Mouse (Mus musculus): ENCODE results near the gene Wdr1. TPM values are rescaled to one million over a fixed set of nuclear protein-coding genes. Genes with fewer than 3 reads are reported as not detected.

The Wdr1 gene
- polyA plus RNA-seq, 1 experiment from 2014 or later = 256 TPM

GRCm38 (mm10) chr5:38552615-38553014, 10.4 kb downstream of the Wdr1 start:
- Histone ChIP-seq H3K4me3 (ENCODE audit: low read length) (no peak overlapping the region), H3K4me1 (ENCODE audit: control insufficient read depth, insufficient read depth, low read length) (peaks cover 82% of the 10 kb centered on the region), H3K36me3 (ENCODE audit: control insufficient read depth, insufficient read depth) (peaks cover 49% of the 10 kb centered on the region), H3K4me2 (ENCODE audit: low read depth, low read length) (no peak overlapping the region; the same call in 1 of the 2 replicates), H3K27ac (ENCODE audit: low read length) (peak overlapping the region; percentile 97), H3K9ac (ENCODE audit: low read length) (no peak overlapping the region), H3K27me3 (ENCODE audit: control insufficient read depth, insufficient read depth, low read length) (no peaks in the 10 kb centered on the region), H3K9me3 (replicated peaks; ENCODE audit: control insufficient read depth, low read length) (no peaks in the 10 kb centered on the region)
- 73% methylated on average over 3 of the region's 3 CpGs for WGBS
- no peak for ATAC-seq (replicated peaks; ENCODE audit: extremely low read depth, insufficient read depth, low FRiP score)

DNA sequence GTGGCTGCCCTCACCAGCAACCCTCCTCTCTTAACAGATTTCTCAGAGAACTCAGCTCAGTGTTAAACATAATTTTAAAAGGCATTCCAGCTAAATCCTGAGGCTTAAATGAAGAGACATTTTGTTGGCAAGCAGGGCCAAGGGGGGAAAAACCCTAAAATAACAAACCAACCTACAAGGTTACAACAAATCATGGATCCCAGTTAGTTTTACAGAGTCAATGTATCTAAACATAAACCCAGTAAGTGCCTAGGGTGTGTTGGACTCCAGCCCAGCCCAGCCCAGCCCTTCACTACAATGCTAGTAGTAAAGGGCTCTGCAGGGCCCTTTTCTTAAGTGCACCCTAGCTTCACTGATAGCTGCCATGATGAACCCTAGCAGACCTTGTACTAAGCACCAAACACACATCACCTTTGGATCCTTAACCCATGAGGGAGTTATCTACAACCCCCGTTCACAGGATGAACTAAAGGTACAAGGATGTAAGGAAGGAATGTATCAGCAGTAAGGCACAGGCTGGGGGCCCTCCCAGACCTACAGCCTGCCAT, 12.7 kb downstream of the Wdr1 start:
- ATAC-seq (replicated peaks; ENCODE audit: extremely low read depth, insufficient read depth, low FRiP score) = peak; percentile 30; the same call in 1 of the 2 replicates
- H3K9me3 ChIP-seq (replicated peaks; ENCODE audit: control insufficient read depth, low read length) = no peaks in the 10 kb centered on the region
- H3K36me3 ChIP-seq (ENCODE audit: control insufficient read depth, insufficient read depth) = peaks cover 57% of the 10 kb centered on the region

GRCm38 (mm10) chr5:38549461-38549909, 13.5 kb downstream of the Wdr1 start:
- no peaks in the 10 kb centered on the region for H3K9me3 ChIP-seq (replicated peaks; ENCODE audit: control insufficient read depth, low read length)
- peak overlapping the region; percentile 62 for H3K9ac ChIP-seq (ENCODE audit: low read length)
- H3K36me3 ChIP-seq (ENCODE audit: control insufficient read depth, insufficient read depth) = peaks cover 61% of the 10 kb centered on the region
- H3K27ac ChIP-seq (ENCODE audit: low read length) = peak overlapping the region; percentile 97
- peak overlapping the region; percentile 36 for H3K4me2 ChIP-seq (ENCODE audit: low read depth, low read length)
- 12% methylated on average over 3 of the region's 3 CpGs for WGBS
- H3K4me1 ChIP-seq (ENCODE audit: control insufficient read depth, insufficient read depth, low read length) = peaks cover 87% of the 10 kb centered on the region
- H3K4me3 ChIP-seq (ENCODE audit: low read length) = peak overlapping the region; percentile 1; the same call in 1 of the 2 replicates
- peak; percentile 59 for ATAC-seq (replicated peaks; ENCODE audit: extremely low read depth, insufficient read depth, low FRiP score)
- H3K27me3 ChIP-seq (ENCODE audit: control insufficient read depth, insufficient read depth, low read length) = no peaks in the 10 kb centered on the region

More for the DNA sequence above, 12.7 kb downstream of the Wdr1 start:
- Histone ChIP-seq H3K9ac (ENCODE audit: low read length) (peak overlapping the region; percentile 62), H3K27ac (ENCODE audit: low read length) (peak overlapping the region; percentile 97), H3K4me1 (ENCODE audit: control insufficient read depth, insufficient read depth, low read length) (peaks cover 86% of the 10 kb centered on the region), H3K4me2 (ENCODE audit: low read depth, low read length) (peak overlapping the region; percentile 36), H3K4me3 (ENCODE audit: low read length) (no peak overlapping the region), H3K27me3 (ENCODE audit: control insufficient read depth, insufficient read depth, low read length) (no peaks in the 10 kb centered on the region)
- WGBS = 28% methylated on average over 1 of the region's 1 CpGs

- H3K4me1 ChIP-seq (ENCODE audit: control insufficient read depth, insufficient read depth, low read length) = peaks cover 79% of the 10 kb centered on the region
- peak overlapping the region; percentile 97 for H3K27ac ChIP-seq (ENCODE audit: low read length)
- ATAC-seq (replicated peaks; ENCODE audit: extremely low read depth, insufficient read depth, low FRiP score) = peak; percentile 63
- peak overlapping the region; percentile 21; the same call in 1 of the 2 replicates for H3K4me2 ChIP-seq (ENCODE audit: low read depth, low read length)
- no peak overlapping the region for H3K4me3 ChIP-seq (ENCODE audit: low read length)
- 0 out of 2 replicates have a peak overlapping the region, but pooled peaks have one; percentile 25 for H3K9ac ChIP-seq (ENCODE audit: low read length)
- H3K27me3 ChIP-seq (ENCODE audit: control insufficient read depth, insufficient read depth, low read length) = no peaks in the 10 kb centered on the region
- WGBS = 22% methylated on average over 6 of the region's 6 CpGs
- peaks cover 75% of the 10 kb centered on the region for H3K36me3 ChIP-seq (ENCODE audit: control insufficient read depth, insufficient read depth)
- H3K9me3 ChIP-seq (replicated peaks; ENCODE audit: control insufficient read depth, low read length) = no peaks in the 10 kb centered on the region
Measured at GRCm38 (mm10) chr5:38547375-38547774, 15.6 kb downstream of the Wdr1 start.

DNA sequence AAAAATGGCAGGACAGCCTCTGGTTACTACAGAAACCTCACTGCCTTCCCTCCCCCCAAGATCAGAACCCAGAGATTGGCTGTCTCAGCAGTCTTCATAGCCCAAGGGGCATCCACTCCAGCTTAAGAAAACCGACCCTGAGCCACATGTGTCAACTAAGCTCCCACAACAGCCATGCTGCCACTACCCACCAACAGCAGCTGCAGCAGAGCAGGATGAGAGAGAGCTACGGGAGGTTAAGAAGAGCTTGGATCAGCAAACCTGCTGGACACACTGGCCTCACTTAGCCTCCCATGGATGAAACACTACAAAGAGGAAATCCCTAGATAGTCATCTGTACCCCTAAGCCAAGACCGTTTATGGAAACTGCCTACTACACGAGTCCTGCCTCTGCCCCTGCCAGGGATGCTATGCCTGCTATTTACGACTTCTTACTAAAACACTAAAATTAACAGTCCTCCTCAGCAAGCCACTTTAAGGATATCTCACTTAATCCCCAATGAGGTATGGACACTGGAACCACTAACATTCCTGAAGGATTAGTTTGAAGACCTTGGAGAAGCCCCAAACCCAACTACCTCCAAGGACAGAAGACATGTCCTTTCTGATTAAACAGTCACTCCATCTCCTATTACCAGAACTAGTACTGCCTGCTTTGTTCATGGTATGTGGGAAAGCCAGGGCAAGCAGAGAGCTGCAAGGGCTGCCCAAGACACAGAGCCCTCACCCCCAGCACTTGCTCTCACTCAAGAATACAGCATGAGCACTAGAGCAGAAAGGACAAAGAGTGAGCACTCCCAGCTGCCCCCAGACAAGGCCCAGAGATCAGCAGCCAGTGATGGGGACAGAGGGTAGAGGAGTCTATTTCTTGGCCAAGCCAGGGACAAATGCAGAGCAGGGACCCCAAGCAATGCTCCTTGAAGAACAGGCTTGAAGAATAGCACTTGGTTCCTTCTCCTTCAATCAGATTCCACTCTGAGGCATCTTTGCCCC, 18.3 kb downstream of the Wdr1 start:
- Histone ChIP-seq H3K36me3 (ENCODE audit: control insufficient read depth, insufficient read depth) (peaks cover 90% of the 10 kb centered on the region), H3K9ac (ENCODE audit: low read length) (no peak overlapping the region), H3K27ac (ENCODE audit: low read length) (peak overlapping the region; percentile 22; the same call in 1 of the 2 replicates), H3K27me3 (ENCODE audit: control insufficient read depth, insufficient read depth, low read length) (no peaks in the 10 kb centered on the region), H3K4me2 (ENCODE audit: low read depth, low read length) (no peak overlapping the region), H3K9me3 (replicated peaks; ENCODE audit: control insufficient read depth, low read length) (no peaks in the 10 kb centered on the region), H3K4me3 (ENCODE audit: low read length) (no peak overlapping the region), H3K4me1 (ENCODE audit: control insufficient read depth, insufficient read depth, low read length) (peaks cover 63% of the 10 kb centered on the region)
- WGBS = 56% methylated on average over 5 of the region's 5 CpGs
- no peak for ATAC-seq (replicated peaks; ENCODE audit: extremely low read depth, insufficient read depth, low FRiP score)

GRCm38 (mm10) chr5:38543496-38544217, 19.4 kb downstream of the Wdr1 start:
- Histone ChIP-seq H3K4me1 (ENCODE audit: control insufficient read depth, insufficient read depth, low read length) (peaks cover 52% of the 10 kb centered on the region), H3K4me2 (ENCODE audit: low read depth, low read length) (no peak overlapping the region), H3K27me3 (ENCODE audit: control insufficient read depth, insufficient read depth, low read length) (no peaks in the 10 kb centered on the region), H3K9ac (ENCODE audit: low read length) (no peak overlapping the region), H3K27ac (ENCODE audit: low read length) (no peak overlapping the region; the same call in 1 of the 2 replicates), H3K9me3 (replicated peaks; ENCODE audit: control insufficient read depth, low read length) (no peaks in the 10 kb centered on the region), H3K4me3 (ENCODE audit: low read length) (no peak overlapping the region), H3K36me3 (ENCODE audit: control insufficient read depth, insufficient read depth) (peaks cover 94% of the 10 kb centered on the region)
- 88% methylated on average over 4 of the region's 4 CpGs for WGBS
- ATAC-seq (replicated peaks; ENCODE audit: extremely low read depth, insufficient read depth, low FRiP score) = no peak

DNA sequence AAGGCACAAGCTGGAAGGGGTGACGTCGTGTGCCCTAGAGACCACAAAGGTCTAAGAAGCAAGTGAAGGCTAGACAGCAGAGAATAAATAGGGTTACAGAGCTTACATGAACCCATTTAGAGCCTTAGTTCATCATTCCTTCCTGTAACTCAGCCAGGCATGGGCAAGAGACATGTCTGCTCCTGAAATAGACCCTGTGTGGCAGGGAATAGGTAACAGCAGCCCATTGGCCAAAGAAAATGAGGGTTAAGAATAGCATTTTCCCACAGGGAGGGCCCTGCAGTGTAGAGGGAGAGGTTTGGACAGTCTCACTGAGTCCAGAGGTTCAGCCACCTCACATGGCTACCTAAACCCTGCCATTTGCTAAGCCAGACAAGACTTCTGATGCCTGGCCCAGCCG, 21.3 kb downstream of the Wdr1 start:
- ATAC-seq (replicated peaks; ENCODE audit: extremely low read depth, insufficient read depth, low FRiP score) = peak; percentile 71
- no peaks in the 10 kb centered on the region for H3K27me3 ChIP-seq (ENCODE audit: control insufficient read depth, insufficient read depth, low read length)

DNA sequence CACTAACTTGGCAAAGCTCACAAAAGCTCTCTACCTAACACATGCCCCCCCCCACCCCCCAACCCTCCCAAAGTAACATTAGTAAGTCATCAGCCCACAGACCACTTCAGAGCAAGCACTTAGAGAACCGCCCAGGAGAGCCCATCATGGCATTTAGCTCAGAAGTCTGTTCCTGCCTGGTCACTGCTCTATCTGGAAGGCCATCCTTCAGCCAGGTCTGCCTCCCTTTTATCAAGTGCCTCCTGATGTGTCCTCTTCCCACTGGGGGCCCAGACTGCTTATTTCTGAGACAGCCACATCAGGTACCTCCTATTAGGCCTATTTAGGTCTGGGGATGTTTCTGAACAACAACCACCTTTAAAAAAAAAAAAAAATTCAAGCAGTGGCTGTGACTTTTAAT, 22.1 kb downstream of the Wdr1 start:
- no peaks in the 10 kb centered on the region for H3K9me3 ChIP-seq (replicated peaks; ENCODE audit: control insufficient read depth, low read length)
- H3K4me1 ChIP-seq (ENCODE audit: control insufficient read depth, insufficient read depth, low read length) = peaks cover 30% of the 10 kb centered on the region
- no peaks in the 10 kb centered on the region for H3K27me3 ChIP-seq (ENCODE audit: control insufficient read depth, insufficient read depth, low read length)
- 63% methylated on average over 1 of the region's 1 CpGs for WGBS
- no peak overlapping the region for H3K4me3 ChIP-seq (ENCODE audit: low read length)
- H3K9ac ChIP-seq (ENCODE audit: low read length) = no peak overlapping the region
- no peak for ATAC-seq (replicated peaks; ENCODE audit: extremely low read depth, insufficient read depth, low FRiP score)
- H3K36me3 ChIP-seq (ENCODE audit: control insufficient read depth, insufficient read depth) = peaks cover 97% of the 10 kb centered on the region
- H3K27ac ChIP-seq (ENCODE audit: low read length) = no peak overlapping the region
- H3K4me2 ChIP-seq (ENCODE audit: low read depth, low read length) = no peak overlapping the region

More for the DNA sequence above, 21.3 kb downstream of the Wdr1 start:
- Histone ChIP-seq H3K4me2 (ENCODE audit: low read depth, low read length) (no peak overlapping the region), H3K9ac (ENCODE audit: low read length) (no peak overlapping the region), H3K9me3 (replicated peaks; ENCODE audit: control insufficient read depth, low read length) (no peaks in the 10 kb centered on the region), H3K4me3 (ENCODE audit: low read length) (no peak overlapping the region), H3K4me1 (ENCODE audit: control insufficient read depth, insufficient read depth, low read length) (peaks cover 35% of the 10 kb centered on the region), H3K36me3 (ENCODE audit: control insufficient read depth, insufficient read depth) (peaks cover 97% of the 10 kb centered on the region), H3K27ac (ENCODE audit: low read length) (peak overlapping the region; percentile 69)
- 72% methylated on average over 3 of the region's 3 CpGs for WGBS
